Mouse (Mus musculus): ENCODE results near the gene Slc35d1.
"Not testable (repeated sequence)": the region's sequence is repeated elsewhere in the genome, so short reads cannot be mapped to it uniquely, and the experiment has no call there.

The Slc35d1 gene

GRCm38 (mm10) chr4:103188786-103189640, 26.0 kb downstream of the Slc35d1 start:
- no peak for DNase-seq (ENCODE audit: extremely low spot score, low spot score)

- no peak for DNase-seq (ENCODE audit: extremely low spot score, low spot score)
Measured at GRCm38 (mm10) chr4:103180300-103180888, 34.6 kb downstream of the Slc35d1 start.

GRCm38 (mm10) chr4:103179581-103179980, 35.4 kb downstream of the Slc35d1 start:
- DNase-seq (ENCODE audit: extremely low spot score, low spot score): no peak

- DNase-seq (ENCODE audit: extremely low spot score, low spot score): no peak
Measured at GRCm38 (mm10) chr4:103178635-103179318, 36.2 kb downstream of the Slc35d1 start.

- no peak for DNase-seq (ENCODE audit: extremely low spot score, low spot score)
Measured at GRCm38 (mm10) chr4:103177681-103178080, 37.3 kb downstream of the Slc35d1 start.

GRCm38 (mm10) chr4:103174001-103174400, 41.0 kb downstream of the Slc35d1 start:
- DNase-seq (ENCODE audit: extremely low spot score, low spot score): no peak

- DNase-seq (ENCODE audit: extremely low spot score, low spot score): no peak
Measured at GRCm38 (mm10) chr4:103173507-103173906, 41.5 kb downstream of the Slc35d1 start.

- no peak for DNase-seq (ENCODE audit: extremely low spot score, low spot score)
Measured at GRCm38 (mm10) chr4:103171256-103171655, 43.7 kb downstream of the Slc35d1 start.

GRCm38 (mm10) chr4:103166198-103166597, 48.8 kb downstream of the Slc35d1 start:
- not testable (repeated sequence) for DNase-seq (ENCODE audit: extremely low spot score, low spot score)

- no peak for DNase-seq (ENCODE audit: extremely low spot score, low spot score)
Measured at GRCm38 (mm10) chr4:103158781-103159180, 56.2 kb downstream of the Slc35d1 start.

GRCm38 (mm10) chr4:103151946-103152345, 63.0 kb downstream of the Slc35d1 start:
- no peak for DNase-seq (ENCODE audit: extremely low spot score, low spot score)

GRCm38 (mm10) chr4:103146339-103146738, 68.6 kb downstream of the Slc35d1 start:
- DNase-seq (ENCODE audit: extremely low spot score, low spot score): peak; percentile 57

GRCm38 (mm10) chr4:103136946-103137345, 78.0 kb downstream of the Slc35d1 start:
- no peak for DNase-seq (ENCODE audit: extremely low spot score, low spot score)

- DNase-seq (ENCODE audit: extremely low spot score, low spot score): no peak
Measured at GRCm38 (mm10) chr4:103126533-103126932, 88.4 kb downstream of the Slc35d1 start.

- DNase-seq (ENCODE audit: extremely low spot score, low spot score): no peak
Measured at GRCm38 (mm10) chr4:103123606-103124005, 91.4 kb downstream of the Slc35d1 start.

- no peak for DNase-seq (ENCODE audit: extremely low spot score, low spot score)
Measured at GRCm38 (mm10) chr4:103123086-103123485, 91.9 kb downstream of the Slc35d1 start.

GRCm38 (mm10) chr4:103120874-103121389, 94.0 kb downstream of the Slc35d1 start:
- no peak for DNase-seq (ENCODE audit: extremely low spot score, low spot score)
